Mouse (Mus musculus) spleen, postnatal 4 days (tissue): Measurements from ENCODE around the gene Sod2.
"Not testable (repeated sequence)": the region's sequence is repeated elsewhere in the genome, so short reads cannot be mapped to it uniquely, and the experiment has no call there.

ENCODE experiments used
- DNase-seq, 2 experiments: peaks; one replicate each; pipeline ENCODE4 v3.0.0; 2022; ENCODE audit warnings: low spot score in 2 of 2

The Sod2 gene

DNA sequence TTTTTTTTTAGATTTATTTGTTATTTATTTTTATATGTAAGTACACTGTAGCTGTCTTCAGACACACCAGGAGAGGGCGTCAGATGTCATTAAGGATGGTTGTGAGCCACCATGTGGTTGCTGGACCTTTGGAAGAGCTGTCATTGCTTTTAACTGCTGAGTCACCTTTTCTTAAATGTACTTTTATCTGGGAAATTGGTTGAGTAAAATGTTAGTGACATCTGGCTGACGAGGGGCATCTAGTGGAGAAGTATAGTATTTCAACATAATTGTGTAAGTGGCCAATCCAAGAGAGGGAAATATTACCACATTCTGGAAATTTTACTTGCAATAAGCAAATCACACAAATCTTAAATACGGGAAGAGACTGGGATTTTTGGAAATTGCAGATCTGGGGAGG is 3.2 kb downstream of the Sod2 start:
- peak in 1 of 2 experiments; percentile 20 for DNase-seq

DNA sequence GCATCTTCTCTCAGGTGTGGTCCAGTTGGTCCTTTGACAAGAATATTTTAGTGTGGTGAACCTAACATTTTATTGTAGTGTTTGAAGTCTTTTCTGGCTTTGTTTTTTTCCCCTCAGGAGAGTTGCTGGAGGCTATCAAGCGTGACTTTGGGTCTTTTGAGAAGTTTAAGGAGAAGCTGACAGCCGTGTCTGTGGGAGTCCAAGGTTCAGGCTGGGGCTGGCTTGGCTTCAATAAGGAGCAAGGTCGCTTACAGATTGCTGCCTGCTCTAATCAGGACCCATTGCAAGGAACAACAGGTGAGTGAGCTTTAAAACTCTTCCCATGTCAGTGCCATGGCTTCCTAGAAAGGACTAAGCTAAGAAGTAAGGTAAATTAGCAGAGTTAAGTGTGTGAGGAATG is 6.7 kb downstream of the Sod2 start:
- DNase-seq: no peak

DNA sequence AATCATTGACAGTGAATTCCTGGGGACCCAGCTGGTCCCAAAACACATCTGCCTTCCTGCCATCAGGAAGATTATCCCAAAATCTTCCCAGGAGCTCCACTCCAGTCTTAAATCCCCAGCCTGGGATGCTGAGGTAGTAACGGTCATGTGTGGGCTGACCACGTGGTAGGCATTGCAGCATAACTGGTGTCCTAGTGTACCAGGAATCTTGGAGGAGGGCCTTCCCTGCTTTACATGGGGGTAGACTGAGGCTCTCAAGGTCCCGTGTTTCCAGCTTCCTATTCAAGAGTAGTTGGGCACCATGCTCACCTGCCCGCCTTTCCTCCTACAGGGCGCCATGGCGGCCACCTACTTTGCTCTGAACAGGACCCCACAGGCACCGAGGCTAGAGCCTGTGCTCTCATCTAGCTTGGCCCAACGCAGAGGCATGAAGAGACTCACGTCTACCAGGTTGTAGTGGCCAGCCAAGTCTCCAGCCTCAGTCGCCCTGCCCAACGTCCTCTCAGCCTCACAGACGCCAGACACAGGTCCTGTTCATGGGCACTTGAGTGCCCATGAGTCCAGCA is 30.1 kb downstream of the Sod2 start:
- DNase-seq: not testable (repeated sequence)

DNA sequence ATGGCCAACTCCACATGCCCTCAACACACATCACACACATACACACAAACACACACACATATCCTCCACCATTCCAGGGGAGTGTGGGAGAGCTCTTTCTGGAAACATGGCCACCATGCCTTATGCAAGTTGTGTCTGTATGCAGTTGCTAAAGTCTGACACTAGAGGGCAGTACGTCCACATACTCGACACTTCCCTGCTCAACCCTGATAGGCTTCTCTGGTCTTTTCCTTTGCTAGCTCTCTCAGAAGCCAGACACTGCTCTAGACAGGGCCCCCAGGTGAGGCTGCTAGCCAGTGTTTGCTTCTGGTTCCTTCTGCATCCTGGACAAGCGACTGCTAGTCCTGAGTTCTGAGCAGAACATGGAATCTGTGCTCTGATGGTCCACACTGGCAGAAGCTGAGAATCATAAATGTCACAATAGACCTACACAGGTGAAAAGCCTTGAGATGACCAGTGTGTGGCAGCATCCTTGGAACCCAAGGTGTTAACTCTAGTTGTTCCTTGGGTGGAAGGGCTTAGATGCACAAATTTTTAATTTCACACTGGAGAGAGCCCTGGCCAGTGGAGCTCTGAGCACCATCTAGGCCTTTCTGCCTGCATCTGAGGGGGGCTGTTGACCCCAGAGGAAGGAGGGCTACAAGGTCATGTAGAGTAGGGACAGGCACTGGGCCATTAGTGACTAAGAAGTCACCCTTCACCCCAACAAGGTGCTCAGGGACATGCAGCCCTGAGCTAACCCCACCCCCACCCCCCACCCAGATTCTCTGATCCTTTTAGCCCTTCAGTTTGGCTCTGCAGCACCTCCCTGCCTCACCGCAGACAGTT is 37.4 kb downstream of the Sod2 start:
- DNase-seq: peak in 1 of 2 experiments; percentile 18

DNA sequence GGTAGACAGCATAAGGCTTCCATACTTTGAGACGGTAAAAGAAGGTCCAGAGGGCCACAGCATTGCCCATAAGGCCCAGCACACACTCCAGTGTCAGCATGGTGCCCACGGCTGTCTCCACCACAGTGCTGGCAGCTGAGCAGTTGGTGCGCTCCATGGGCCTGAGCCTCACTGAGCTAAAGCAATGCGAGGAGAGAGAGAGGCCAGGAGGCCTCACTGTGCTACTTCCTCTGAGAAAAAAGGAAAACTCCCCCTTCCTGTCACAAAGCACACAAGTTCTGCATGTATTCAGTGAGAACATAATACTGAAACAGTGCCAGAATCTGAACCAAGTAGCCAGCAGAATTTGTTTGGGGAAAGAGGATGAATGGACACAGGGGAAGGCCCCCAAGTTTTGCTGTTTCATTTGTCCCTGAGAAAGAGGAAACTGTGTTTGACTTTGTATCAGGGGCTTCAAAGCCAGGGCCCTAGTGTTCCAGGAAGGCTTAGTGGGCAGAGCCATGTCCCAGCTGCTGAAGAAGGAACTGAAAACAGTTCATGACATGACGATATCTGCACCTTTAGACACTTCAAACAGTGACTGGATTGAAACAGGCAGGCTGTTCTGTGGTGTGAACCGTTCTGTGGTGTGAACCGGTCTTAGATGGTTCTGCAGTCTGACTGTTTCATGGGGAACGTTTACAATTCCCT is 45.6 kb downstream of the Sod2 start, which contains the start of gene Gpr31b:
Gene Gpr31b, minus strand, starts transcription at position 173 of the 690 bp plus-strand sequence.
- not testable (repeated sequence) for DNase-seq

DNA sequence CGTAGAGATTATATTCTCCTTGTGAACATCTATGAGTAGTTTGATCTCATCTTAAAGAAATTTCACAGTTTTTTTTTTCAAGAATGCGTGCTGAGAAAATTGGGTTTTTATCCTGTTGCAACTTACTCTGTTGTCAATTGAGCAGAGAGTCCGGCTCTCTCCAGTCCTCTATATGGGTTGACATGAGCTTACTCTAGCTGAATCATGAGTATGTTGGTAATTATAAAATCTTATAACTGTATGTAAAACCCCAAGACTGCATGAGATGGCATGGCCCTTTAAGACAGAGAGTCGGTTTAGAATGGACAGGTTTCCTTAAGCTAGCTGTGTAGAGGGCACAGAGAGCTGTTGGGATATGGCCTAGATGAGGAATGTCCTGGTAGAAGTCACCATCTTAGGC is 54.2 kb downstream of the Sod2 start, which contains the start of gene Tcp10b:
Gene Tcp10b, plus strand, starts transcription at position 301 of the 400 bp plus-strand sequence.
- not testable (repeated sequence) for DNase-seq

DNA sequence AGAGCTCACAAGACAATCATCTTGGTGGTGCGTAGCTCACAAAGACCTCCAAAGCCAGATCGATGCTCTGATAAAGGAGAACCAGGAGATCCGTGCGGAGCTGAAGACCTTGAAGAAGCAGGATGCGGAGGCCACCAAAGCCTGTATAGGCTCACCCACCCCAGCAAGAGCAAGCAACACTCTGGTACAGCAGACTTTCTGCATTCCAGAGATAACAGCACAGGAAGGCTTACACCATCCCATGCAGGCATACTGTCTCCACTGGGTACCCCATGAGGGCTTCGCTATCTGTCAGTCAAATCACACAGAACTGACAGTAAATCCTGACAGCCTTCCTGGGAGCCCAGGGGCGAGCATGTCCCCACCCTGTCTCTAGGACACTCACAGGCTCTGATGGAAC is 56.2 kb downstream of the Sod2 start:
- DNase-seq: not testable (repeated sequence)

DNA sequence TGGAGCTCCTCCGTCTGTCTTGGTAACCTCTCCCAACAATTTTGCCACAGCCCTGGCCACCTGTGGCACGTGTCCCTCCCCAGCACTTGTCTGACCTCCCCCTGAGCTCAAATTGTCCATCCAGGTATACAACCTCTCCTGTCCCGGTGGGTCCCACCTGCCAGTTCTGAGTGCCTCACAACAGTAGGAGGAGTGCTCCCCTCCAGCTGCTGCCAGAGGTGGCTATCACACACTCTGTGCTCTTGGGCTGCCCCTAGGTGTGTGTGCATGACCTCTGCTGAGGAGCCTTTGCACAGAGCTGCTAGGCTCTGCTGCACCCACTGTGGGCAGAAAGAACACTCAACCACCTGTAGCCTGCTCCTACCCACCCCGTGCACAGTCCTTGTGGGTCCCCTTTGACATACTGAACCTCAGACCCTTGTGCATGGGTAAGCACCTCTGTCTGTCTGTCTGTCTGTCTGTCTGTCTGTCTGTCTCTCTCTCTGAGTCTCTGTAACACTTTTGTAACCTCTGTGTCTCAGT is 61.3 kb downstream of the Sod2 start:
- DNase-seq: not testable (repeated sequence)

DNA sequence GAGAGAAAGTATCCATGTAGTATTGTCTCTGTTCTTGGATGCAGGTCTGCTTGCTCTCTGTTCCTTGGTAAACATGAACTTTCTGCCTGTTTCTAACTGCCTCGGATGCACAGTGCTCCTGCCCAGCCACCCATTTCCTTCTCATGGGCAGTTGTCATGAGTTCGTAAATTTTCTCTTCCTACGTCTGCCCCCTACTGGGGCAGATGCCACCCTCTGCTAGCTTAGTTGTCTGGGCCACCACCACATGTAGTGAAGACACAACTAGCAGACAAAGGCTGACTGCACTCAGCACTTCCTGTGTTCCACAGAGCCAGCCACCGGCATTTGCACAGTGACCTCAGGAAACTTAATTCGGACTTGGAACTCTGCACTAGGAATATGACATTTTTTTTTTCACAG is 62.6 kb downstream of the Sod2 start:
- DNase-seq: not testable (repeated sequence)
